Mouse (Mus musculus) myocyte (in vitro differentiated cells): Measurements from ENCODE around the gene Gcgr. TPM values are rescaled to one million over a fixed set of nuclear protein-coding genes. Genes with fewer than 3 reads are reported as not detected.

ENCODE experiments used
- H3K27me3 ChIP-seq: one replicate; pipeline ENCODE4 v1.6.1; 2011; ENCODE audit not compliant: control insufficient read depth, insufficient read depth, insufficient read length
- H3K36me3 ChIP-seq: one replicate; pipeline ENCODE4 v1.6.1; 2011; ENCODE audit not compliant: control insufficient read depth, insufficient read depth
- H3K4me2 ChIP-seq: one replicate; pipeline ENCODE4 v1.6.1; 2011; ENCODE audit warnings: low read depth, control low read depth
- H3K4me3 ChIP-seq: one replicate; pipeline ENCODE4 v1.5.1; 2011; ENCODE audit warnings: mild to moderate bottlenecking, control low read depth, moderate library complexity
- H3K79me2 ChIP-seq: one replicate; pipeline ENCODE4 v1.6.1; 2011; ENCODE audit not compliant: control insufficient read depth, insufficient read depth
- H3ac ChIP-seq: one replicate; pipeline ENCODE4 v1.6.1; 2011; ENCODE audit not compliant: control insufficient read depth, insufficient read length
- CEBPB ChIP-seq: IDR thresholded peaks from 2 replicates; pipeline ENCODE4 v1.6.1; 2011; ENCODE audit warnings: mild to moderate bottlenecking, moderate library complexity; ENCODE audit not compliant: poor library complexity, insufficient read depth, severe bottlenecking
- E2F4 ChIP-seq: IDR thresholded peaks from one replicate; pipeline ENCODE4 v1.6.1; 2011; ENCODE audit warnings: mild to moderate bottlenecking, control low read depth, moderate library complexity; ENCODE audit not compliant: insufficient read depth
- MAX ChIP-seq: IDR thresholded peaks from one replicate; pipeline ENCODE4 v1.6.1; 2011; ENCODE audit warnings: low read depth, mild to moderate bottlenecking, control low read depth
- MYOD1 ChIP-seq, 3 experiments: IDR thresholded peaks; one replicate each; pipeline ENCODE4 v1.6.1; 2011; ENCODE audit warnings: control low read depth in 2 of 3, low read depth in 2 of 3, mild to moderate bottlenecking in 2 of 3, moderate library complexity in 1 of 3; ENCODE audit not compliant: insufficient read length in 2 of 3, control insufficient read depth in 1 of 3
- MYOG ChIP-seq, 3 experiments: IDR thresholded peaks; one replicate each; pipeline ENCODE4 v1.6.1; 2011; ENCODE audit warnings: control low read depth in 2 of 3, low read depth in 2 of 3, mild to moderate bottlenecking in 2 of 3; ENCODE audit not compliant: insufficient read length in 2 of 3, control insufficient read depth in 1 of 3, insufficient read depth in 1 of 3
- POLR2A ChIP-seq: IDR thresholded peaks from one replicate; pipeline ENCODE4 v1.6.1; 2011; ENCODE audit warnings: low read depth, mild to moderate bottlenecking, control low read depth, moderate library complexity; ENCODE audit not compliant: insufficient read length
- POLR2AphosphoS2 ChIP-seq: IDR thresholded peaks from one replicate; pipeline ENCODE4 v1.6.1; 2011; ENCODE audit warnings: low read depth, control low read depth; ENCODE audit not compliant: insufficient read length
- REST ChIP-seq: IDR thresholded peaks from one replicate; pipeline ENCODE4 v1.6.1; 2011; ENCODE audit warnings: mild to moderate bottlenecking, control low read depth, moderate library complexity; ENCODE audit not compliant: insufficient read depth, insufficient read length
- SRF ChIP-seq: IDR thresholded peaks from one replicate; pipeline ENCODE4 v1.6.1; 2011; ENCODE audit warnings: low read depth; ENCODE audit not compliant: control insufficient read depth, insufficient read length
- TCF12 ChIP-seq: IDR thresholded peaks from one replicate; pipeline ENCODE4 v1.6.1; 2011; ENCODE audit warnings: mild to moderate bottlenecking, control low read depth; ENCODE audit not compliant: poor library complexity, insufficient read depth, severe bottlenecking
- TCF3 ChIP-seq: IDR thresholded peaks from one replicate; pipeline ENCODE4 v1.6.1; 2011; ENCODE audit warnings: low read depth, control low read depth; ENCODE audit not compliant: insufficient read length
- USF1 ChIP-seq: IDR thresholded peaks from one replicate; pipeline ENCODE4 v1.6.1; 2011; ENCODE audit warnings: low read depth, mild to moderate bottlenecking, control low read depth, moderate library complexity
- polyA plus RNA-seq: library from polyadenylated mRNA; unstranded; fragments of >200 nt; fragmentation: generic; extraction: Trizol; gene quantifications from one replicate; pipeline ENCODE4 v1.2.1, GENCODE M21; 2012; ENCODE audit warnings: missing spikeins

Gene Gcgr
- polyA plus RNA-seq, 1 experiment, result 0.05 TPM

DNA sequence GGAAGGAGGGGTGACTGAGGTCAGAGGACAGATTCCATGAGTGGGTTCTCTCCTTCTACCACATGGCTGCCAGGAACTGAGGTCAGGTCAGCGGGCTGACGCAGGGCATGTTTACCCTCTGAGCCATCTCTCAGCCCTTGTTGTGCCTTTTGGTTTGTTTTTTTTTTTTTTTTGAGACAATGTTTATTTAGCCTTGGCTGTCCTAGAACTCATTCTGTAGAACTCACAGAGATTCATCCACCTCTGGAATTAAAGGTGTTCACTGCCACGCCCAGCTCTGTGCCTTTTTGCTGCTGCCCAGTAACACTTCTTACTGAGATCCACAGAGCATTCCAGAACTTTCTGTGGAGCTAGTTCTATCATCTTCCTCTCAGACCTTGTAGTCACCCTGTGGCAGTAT, 24.8 kb upstream of the Gcgr start:
- TF ChIP-seq POLR2AphosphoS2 (no peak), REST (no peak), MYOG (IDR thresholded peaks at IDR 0.05; ENCODE audit: control insufficient read depth in 1 of 3, insufficient read depth in 1 of 3, insufficient read length in 2 of 3, low read depth in 2 of 3) (no peak), TCF3 (no peak), MAX (no peak), MYOD1 (IDR thresholded peaks at IDR 0.05; ENCODE audit: control insufficient read depth in 1 of 3, insufficient read length in 2 of 3, low read depth in 2 of 3) (no peak), E2F4 (no peak), SRF (no peak), CEBPB (no peak), POLR2A (no peak), USF1 (no peak), TCF12 (no peak)
- Histone ChIP-seq H3K27me3 (no peaks in the 10 kb centered on the region), H3K79me2 (no peaks in the 10 kb centered on the region), H3ac (no peak overlapping the region), H3K4me3 (no peak overlapping the region), H3K4me2 (no peak overlapping the region), H3K36me3 (no peaks in the 10 kb centered on the region)

DNA sequence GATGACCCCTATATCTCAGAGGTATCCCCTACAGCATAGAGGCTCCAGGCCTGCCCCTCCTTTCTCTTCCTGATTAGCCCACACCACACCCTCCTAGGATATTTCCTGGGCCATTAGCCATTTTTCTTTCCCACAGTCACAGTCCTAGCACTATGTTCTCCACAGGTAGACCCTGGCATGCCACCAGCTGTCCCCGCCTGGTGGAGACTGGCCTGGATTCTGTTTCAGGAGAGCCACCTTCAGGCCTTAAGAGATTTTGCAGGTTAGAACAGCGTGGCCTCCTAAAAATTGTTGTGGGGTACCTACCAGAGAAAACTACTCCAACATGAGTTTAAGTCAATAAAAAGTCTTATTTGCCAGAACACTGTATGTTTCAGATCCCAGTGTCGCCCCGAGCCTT, 23.6 kb upstream of the Gcgr start:
- TF ChIP-seq MYOG (IDR thresholded peaks at IDR 0.05; ENCODE audit: control insufficient read depth in 1 of 3, insufficient read depth in 1 of 3, insufficient read length in 2 of 3, low read depth in 2 of 3), result peak in 1 of 3 experiments; percentile 3
- TF ChIP-seq TCF3, result no peak
- no peak for TF ChIP-seq CEBPB
- H3ac ChIP-seq, result no peak overlapping the region
- H3K27me3 ChIP-seq, result no peaks in the 10 kb centered on the region
- H3K4me3 ChIP-seq, result no peak overlapping the region
- no peaks in the 10 kb centered on the region for H3K79me2 ChIP-seq
- H3K4me2 ChIP-seq, result no peak overlapping the region
- no peaks in the 10 kb centered on the region for H3K36me3 ChIP-seq

DNA sequence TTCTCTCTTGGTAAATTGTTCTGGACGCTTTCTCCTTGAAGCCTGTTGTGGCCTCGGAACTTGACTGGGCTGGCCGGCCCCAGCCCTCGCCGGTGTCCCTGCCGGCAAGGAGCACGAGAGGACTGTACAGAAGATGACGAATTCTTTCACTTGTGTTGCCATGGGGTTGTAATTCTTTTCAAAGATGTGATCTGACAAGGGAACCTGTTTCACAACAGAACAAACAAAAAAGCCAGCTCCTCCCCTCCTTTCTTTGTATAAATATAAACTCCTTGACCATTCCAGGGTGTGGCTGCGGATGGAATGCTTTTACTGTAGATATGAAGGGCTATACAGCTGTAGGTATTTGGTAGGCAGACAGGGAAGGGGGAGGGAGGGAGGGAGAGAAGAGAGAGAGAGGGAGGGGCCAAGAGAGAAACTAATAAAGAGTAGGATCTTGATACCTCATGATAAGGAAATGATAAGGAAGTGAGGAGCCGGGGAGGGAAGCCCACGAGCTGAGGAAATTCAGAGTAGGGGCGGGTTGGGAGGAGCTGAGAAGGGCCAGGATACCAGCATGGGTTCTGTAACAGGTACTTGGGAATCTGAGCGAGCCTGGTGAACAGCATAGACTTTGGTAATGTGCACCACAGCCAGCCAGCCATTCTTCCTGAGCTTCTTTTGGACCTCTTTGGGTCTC, 22.7 kb upstream of the Gcgr start:
- Histone ChIP-seq H3K27me3 (no peaks in the 10 kb centered on the region), H3ac (no peak overlapping the region), H3K79me2 (no peaks in the 10 kb centered on the region), H3K4me2 (peak overlapping the region; percentile 52), H3K36me3 (no peaks in the 10 kb centered on the region), H3K4me3 (no peak overlapping the region)
- TF ChIP-seq REST (no peak), MAX (no peak), TCF12 (no peak), SRF (no peak), TCF3 (no peak), CEBPB (no peak), USF1 (no peak), POLR2AphosphoS2 (no peak), POLR2A (no peak), E2F4 (no peak), MYOD1 (IDR thresholded peaks at IDR 0.05; ENCODE audit: control insufficient read depth in 1 of 3, insufficient read length in 2 of 3, low read depth in 2 of 3) (no peak), MYOG (IDR thresholded peaks at IDR 0.05; ENCODE audit: control insufficient read depth in 1 of 3, insufficient read depth in 1 of 3, insufficient read length in 2 of 3, low read depth in 2 of 3) (no peak)

DNA sequence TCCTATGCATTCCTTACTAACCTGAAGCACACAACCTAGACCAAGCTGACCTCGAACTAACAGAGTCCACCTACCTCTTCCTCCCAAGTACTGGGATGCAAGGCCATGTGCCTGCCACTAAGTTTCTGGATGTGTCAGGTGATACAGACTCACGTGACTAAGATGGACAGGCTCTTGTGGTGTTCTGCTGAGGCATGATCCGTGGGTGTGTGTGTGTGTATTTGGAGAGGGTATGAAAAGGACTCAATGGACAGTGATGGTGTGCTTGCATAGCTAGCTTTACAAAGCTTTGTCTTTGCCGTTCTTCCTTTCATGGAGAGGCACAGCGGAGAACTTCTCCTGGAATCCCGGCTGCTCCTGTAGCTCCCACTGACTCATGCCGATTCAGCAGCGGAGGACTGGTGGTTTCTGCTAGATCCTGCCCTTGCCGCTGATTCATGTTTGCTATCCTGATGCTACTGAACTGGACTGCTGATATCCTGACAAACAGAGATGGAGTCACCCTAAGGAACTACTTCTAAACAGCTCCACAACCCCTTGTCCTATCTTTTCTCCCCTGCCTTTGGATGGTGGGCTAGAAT, 22.1 kb upstream of the Gcgr start:
- Histone ChIP-seq H3K4me3 (no peak overlapping the region), H3ac (no peak overlapping the region), H3K4me2 (peak overlapping the region; percentile 52), H3K79me2 (no peaks in the 10 kb centered on the region), H3K27me3 (no peaks in the 10 kb centered on the region), H3K36me3 (no peaks in the 10 kb centered on the region)
- peak; percentile 74 for TF ChIP-seq USF1
- TF ChIP-seq POLR2A, result no peak
- peak in 1 of 3 experiments; percentile 34 for TF ChIP-seq MYOD1 (IDR thresholded peaks at IDR 0.05; ENCODE audit: control insufficient read depth in 1 of 3, insufficient read length in 2 of 3, low read depth in 2 of 3)

DNA sequence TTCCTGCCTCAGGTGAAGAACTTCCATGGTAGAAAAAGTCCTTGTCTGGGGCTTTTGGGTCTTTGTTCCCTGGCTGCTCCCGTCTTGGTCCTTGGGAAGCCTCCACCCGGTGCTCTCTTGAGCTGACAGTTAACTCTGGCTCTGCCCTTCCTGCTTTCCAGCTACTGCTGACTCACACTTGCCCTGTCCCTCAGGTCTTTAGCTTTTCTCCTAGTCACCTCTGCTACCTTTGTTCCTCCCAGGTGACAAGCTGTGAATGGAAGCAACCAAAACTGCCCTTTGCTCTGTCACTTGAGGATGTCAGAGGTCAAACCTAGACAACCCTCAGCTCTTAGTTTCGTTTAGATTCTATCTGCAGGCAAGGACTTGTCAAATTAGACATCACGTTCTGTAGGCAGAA, 20.6 kb upstream of the Gcgr start:
- no peak for TF ChIP-seq TCF3
- TF ChIP-seq MYOD1 (IDR thresholded peaks at IDR 0.05; ENCODE audit: control insufficient read depth in 1 of 3, insufficient read length in 2 of 3, low read depth in 2 of 3), result no peak
- TF ChIP-seq REST, result no peak
- TF ChIP-seq MAX, result no peak
- H3K36me3 ChIP-seq, result no peaks in the 10 kb centered on the region
- peak overlapping the region; percentile 80 for H3K4me2 ChIP-seq
- no peaks in the 10 kb centered on the region for H3K79me2 ChIP-seq
- no peak overlapping the region for H3K4me3 ChIP-seq
- no peaks in the 10 kb centered on the region for H3K27me3 ChIP-seq
- H3ac ChIP-seq, result no peak overlapping the region
